Comparison of ENCODE assay signal across 8 mouse cellular contexts in genomic region chr2:71873474-71874322, GRCm38 (mm10). TPM values are rescaled to one million over a fixed set of nuclear protein-coding genes. Genes with fewer than 3 reads are reported as not detected.
DNase-seq lines count a peak whose midpoint lies in the region; ATAC-seq and TF ChIP-seq lines count a peak whose summit lies in the region.

No protein-coding gene starts in this region.

- peak overlapping the region; percentile 93 for H3K4me3 ChIP-seq in layer of hippocampus, adult 2 months

- peak; percentile 56 for DNase-seq in cerebellum, adult 11-12 months
- no peak for DNase-seq in cerebellum, adult 9-10 months
- DNase-seq in adipocyte (ENCODE audit: low spot score) = peak; percentile 73
- DNase-seq in heart, postnatal 36 days = peak; percentile 20 to 54
- peak in 1 of 2 experiments; percentile 19 for DNase-seq in layer of hippocampus, adult 2 months (ENCODE audit: low spot score in 2 of 2)
- DNase-seq in lung, postnatal 36 days = peak; percentile 64
- peak; percentile 26 for DNase-seq in skeletal muscle tissue, adult 2 months (ENCODE audit: low read depth, low spot score)

- ATAC-seq in erythroid progenitor cell, adult 5-6 weeks (replicated peaks; ENCODE audit: low FRiP score, poor library complexity, severe bottlenecking) = peak; percentile 15; the same call in 1 of the 2 replicates

- TF ChIP-seq CTCF in layer of hippocampus, adult 2 months (conservative IDR thresholded peaks at IDR 0.05) = no peak

- intact Hi-C loops in heart, postnatal 36 days (cut with DNase I) = no loop called here

- H3K27ac ChIP-seq in layer of hippocampus, adult 2 months = peak overlapping the region; percentile 96

RNA-seq across cellular contexts. Expression of gene Pdk1, which starts 0.7 kb away (rescaled TPM):
- total RNA-seq in erythroid progenitor cell, adult 5-6 weeks (2015; ENCODE audit: low replicate concordance) = 2.5 and 9.4 TPM in 2 replicates
- 7.3 and 19.4 TPM in 2 replicates for total RNA-seq in erythroid progenitor cell, adult 5-6 weeks (2017; ENCODE audit: low replicate concordance)
- total RNA-seq in heart, postnatal 36 days (2021) = 100 to 1,000 TPM; 138 to 171 TPM
- 10 to 100 TPM; 38.8 to 39.5 TPM for total RNA-seq in layer of hippocampus, adult 2 months (2021)
